Mouse (Mus musculus): ENCODE results near the gene Zbtb32.

The Zbtb32 gene

GRCm38 (mm10) chr7:30599933-30600353 lies 1.2 kb upstream of the Zbtb32 start:
- peak; percentile 95 for DNase-seq

GRCm38 (mm10) chr7:30596811-30597210 lies 1.9 kb downstream of the Zbtb32 start:
- no peak for DNase-seq

DNA sequence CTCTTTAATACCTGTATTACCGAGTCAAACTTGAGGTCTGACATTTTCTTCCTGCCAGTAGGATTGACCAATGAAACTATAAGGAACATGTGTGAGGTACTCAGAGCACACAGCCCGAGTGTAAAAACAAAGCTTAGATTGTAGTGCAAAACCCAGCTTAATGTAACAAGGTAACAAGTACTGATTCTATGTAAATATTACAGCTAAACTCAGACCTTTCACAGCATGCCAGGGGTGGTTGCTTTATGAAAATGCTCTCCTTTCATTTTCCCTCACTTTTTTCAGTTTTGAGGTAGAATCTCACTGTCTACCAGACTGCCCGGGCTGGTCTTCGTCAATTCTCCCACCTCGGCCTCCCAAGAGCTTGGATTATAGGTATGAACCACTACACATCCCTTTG lies 2.6 kb downstream of the Zbtb32 start:
- no peak for DNase-seq

DNA sequence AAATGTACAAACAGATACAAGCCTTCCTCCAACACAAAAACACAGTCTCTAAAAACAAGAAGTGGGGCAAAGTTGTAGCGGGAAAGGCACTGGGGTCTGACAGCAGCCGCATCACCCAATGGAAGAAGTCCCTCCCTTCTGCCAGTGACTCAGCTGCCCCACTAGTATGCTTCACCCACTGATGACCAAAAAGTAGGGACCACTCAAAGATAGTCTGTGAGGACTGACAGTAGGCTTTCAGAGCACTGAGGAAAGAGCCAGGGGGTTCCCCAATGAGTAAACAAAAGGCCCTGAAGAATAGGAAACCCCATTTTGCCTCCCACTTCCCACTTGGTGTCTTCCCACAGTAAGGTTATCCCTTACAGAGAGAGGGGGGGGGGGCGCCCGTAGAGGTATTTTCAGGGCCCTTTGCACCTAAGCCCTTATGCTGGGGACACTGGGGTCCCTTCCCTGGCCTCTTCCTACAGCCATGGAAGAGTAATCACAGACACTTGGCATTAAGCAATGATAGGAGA lies 4.1 kb downstream of the Zbtb32 start:
- no peak for DNase-seq

- DNase-seq: no peak
Observed at GRCm38 (mm10) chr7:30593579-30594509, 4.9 kb downstream of the Zbtb32 start.

GRCm38 (mm10) chr7:30592772-30593423 lies 5.8 kb downstream of the Zbtb32 start:
- DNase-seq: no peak

GRCm38 (mm10) chr7:30591605-30591951 lies 7.1 kb downstream of the Zbtb32 start:
- DNase-seq: no peak

- no peak for DNase-seq
Observed at GRCm38 (mm10) chr7:30590927-30591604, 7.6 kb downstream of the Zbtb32 start.

DNA sequence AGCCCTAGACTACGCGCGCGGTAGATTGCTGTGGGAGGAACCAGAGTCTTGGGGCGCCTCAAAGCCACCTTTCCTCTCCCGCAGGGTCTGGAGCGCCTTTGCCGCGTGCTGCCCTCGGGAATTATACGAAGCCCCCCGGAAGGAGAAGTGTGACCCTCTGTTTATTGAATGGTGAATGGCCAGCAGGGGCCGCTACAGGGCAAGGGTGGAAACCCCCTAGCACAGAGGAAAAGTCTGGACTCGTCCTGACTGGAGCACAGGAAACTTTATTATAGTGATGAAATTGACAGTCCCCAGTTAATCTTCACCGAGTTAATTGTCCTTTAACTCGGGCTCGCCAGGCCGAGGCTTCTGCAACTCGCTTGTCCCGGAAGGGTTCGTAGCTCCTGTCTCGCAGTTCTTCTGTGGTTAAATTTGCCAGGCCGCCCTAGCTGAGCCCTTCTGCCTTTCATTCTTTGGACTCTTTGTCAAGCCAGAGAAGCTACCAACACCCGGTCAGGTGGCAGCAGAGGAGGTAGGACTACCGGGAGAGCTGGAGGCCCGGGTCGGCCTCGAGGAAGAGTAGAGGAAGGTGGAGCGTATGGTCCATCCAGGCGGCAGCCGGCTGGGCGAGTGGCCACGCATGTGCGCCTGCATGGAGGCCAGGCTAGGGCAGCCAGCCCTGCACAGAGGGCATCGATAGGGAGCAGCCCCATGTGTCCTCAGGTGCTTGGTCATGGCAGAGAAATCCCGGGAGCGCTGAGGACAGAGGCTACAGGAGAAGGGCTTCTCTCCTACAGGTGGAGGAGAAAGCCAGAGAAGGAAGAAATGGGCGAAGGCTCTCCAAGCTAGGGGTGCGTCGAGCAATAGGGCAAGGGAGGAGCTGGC lies 9.0 kb downstream of the Zbtb32 start:
- DNase-seq: peak; percentile 91

DNA sequence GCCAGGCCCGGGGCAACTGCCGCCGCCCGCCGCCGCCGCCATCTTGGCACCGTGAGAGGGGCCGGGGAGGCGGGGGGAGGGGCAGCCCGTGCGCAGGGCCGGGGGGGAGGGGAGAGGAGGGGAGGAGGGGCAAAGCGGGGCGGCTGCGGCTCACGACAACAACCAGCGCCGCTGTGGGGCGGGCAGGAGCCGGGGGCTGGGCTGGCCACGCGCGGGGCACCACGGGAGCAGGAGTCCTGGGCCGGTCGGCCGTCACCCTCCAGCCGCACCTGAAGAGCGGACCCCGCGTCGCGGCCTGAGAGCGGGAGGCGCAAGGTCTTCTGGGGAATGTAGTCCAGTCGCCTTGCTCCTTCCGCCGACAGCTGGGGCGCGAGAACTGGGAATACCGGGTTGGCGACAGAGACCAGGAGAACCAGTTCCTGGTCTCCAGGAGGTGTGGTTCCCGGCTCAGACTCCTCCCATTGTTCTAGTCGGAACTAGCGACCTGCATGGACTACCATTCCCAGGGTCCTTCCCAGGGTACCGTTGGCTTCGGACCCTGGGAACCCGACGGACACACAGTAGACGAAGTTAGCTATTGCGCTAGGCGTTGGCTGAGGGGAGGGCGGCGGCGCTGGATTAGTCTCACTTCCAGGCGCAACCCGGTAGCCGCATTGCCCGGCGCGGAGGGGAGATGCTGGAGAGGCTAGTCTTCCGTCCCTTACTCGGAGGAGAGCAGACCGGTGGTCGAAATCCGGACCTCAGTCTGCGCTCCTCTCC lies 9.9 kb downstream of the Zbtb32 start, which contains the start of gene Kmt2b:
Kmt2b (minus strand) TSS at position 51 of the 759 bp plus-strand sequence.
- DNase-seq: peak; percentile 95

- DNase-seq: peak; percentile 69
Observed at GRCm38 (mm10) chr7:30587842-30588667, 10.7 kb downstream of the Zbtb32 start.

- no peak for DNase-seq
Observed at GRCm38 (mm10) chr7:30586455-30587020, 12.2 kb downstream of the Zbtb32 start.

- DNase-seq: no peak
Observed at GRCm38 (mm10) chr7:30585170-30585569, 13.5 kb downstream of the Zbtb32 start.

GRCm38 (mm10) chr7:30584339-30584738 lies 14.4 kb downstream of the Zbtb32 start:
- no peak for DNase-seq

- no peak for DNase-seq
Observed at GRCm38 (mm10) chr7:30581547-30581946, 17.2 kb downstream of the Zbtb32 start.

DNA sequence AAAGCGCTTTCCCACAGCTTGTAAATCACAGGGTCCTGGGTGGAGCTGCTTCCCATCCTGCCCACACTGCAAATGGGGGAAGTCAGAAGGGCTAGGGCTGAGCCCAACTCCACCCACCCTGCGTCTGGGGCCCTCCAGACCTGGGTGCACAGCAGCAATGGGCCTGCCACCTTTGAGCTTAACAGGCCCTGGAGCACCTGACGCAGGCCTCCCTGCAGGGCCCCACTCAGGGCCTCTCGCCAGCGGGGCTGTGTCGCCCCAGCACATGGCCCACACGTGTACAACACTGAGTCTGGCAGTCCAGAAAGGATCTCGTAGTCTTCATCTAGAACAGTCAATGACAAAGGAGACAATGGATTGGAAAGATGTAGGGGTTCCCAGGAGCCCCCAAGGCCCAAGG lies 18.8 kb downstream of the Zbtb32 start:
- DNase-seq: no peak

GRCm38 (mm10) chr7:30572969-30573368 lies 25.7 kb downstream of the Zbtb32 start:
- peak; percentile 77 for DNase-seq

GRCm38 (mm10) chr7:30572389-30572788 lies 26.3 kb downstream of the Zbtb32 start:
- DNase-seq: no peak

DNA sequence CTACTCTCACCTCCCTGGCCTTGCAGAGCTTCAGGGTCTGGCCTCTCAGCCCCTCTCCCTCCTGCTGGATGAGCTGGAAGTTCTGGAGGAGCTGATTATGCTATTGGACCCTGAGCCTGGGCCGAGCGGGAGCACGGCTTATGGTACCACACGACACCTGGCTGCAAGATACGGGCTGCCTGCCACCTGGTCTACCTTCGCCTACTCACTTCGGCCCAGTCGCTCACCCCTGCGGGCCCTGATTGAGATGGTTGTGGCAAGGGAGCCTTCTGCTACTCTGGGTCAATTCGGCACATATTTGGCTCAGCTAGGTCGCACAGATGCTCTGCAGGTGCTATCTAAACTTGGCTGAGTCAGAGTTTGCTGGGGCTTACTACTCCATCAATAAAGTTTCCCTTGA lies 31.2 kb downstream of the Zbtb32 start:
- no peak for DNase-seq

GRCm38 (mm10) chr7:30566033-30566432 lies 32.7 kb downstream of the Zbtb32 start:
- DNase-seq: no peak

Data from kidney, adult 18-20 months (tissue).